Mouse (Mus musculus) myocyte (in vitro differentiated cells): Measurements from ENCODE around the gene Ntrk3. TPM values are rescaled to one million over a fixed set of nuclear protein-coding genes. Genes with fewer than 3 reads are reported as not detected.

Experiments
- H3K27me3 ChIP-seq: one replicate; pipeline ENCODE4 v1.6.1; 2011; ENCODE audit not compliant: control insufficient read depth, insufficient read depth, insufficient read length
- H3K36me3 ChIP-seq: one replicate; pipeline ENCODE4 v1.6.1; 2011; ENCODE audit not compliant: control insufficient read depth, insufficient read depth
- H3K4me2 ChIP-seq: one replicate; pipeline ENCODE4 v1.6.1; 2011; ENCODE audit warnings: low read depth, control low read depth
- H3K4me3 ChIP-seq: one replicate; pipeline ENCODE4 v1.5.1; 2011; ENCODE audit warnings: mild to moderate bottlenecking, control low read depth, moderate library complexity
- H3K79me2 ChIP-seq: one replicate; pipeline ENCODE4 v1.6.1; 2011; ENCODE audit not compliant: control insufficient read depth, insufficient read depth
- H3ac ChIP-seq: one replicate; pipeline ENCODE4 v1.6.1; 2011; ENCODE audit not compliant: control insufficient read depth, insufficient read length
- CEBPB ChIP-seq: IDR thresholded peaks from 2 replicates; pipeline ENCODE4 v1.6.1; 2011; ENCODE audit warnings: mild to moderate bottlenecking, moderate library complexity; ENCODE audit not compliant: poor library complexity, insufficient read depth, severe bottlenecking
- E2F4 ChIP-seq: IDR thresholded peaks from one replicate; pipeline ENCODE4 v1.6.1; 2011; ENCODE audit warnings: mild to moderate bottlenecking, control low read depth, moderate library complexity; ENCODE audit not compliant: insufficient read depth
- MAX ChIP-seq: IDR thresholded peaks from one replicate; pipeline ENCODE4 v1.6.1; 2011; ENCODE audit warnings: low read depth, mild to moderate bottlenecking, control low read depth
- MYOD1 ChIP-seq, 3 experiments: IDR thresholded peaks; one replicate each; pipeline ENCODE4 v1.6.1; 2011; ENCODE audit warnings: control low read depth in 2 of 3, low read depth in 2 of 3, mild to moderate bottlenecking in 2 of 3, moderate library complexity in 1 of 3; ENCODE audit not compliant: insufficient read length in 2 of 3, control insufficient read depth in 1 of 3
- MYOG ChIP-seq, 3 experiments: IDR thresholded peaks; one replicate each; pipeline ENCODE4 v1.6.1; 2011; ENCODE audit warnings: control low read depth in 2 of 3, low read depth in 2 of 3, mild to moderate bottlenecking in 2 of 3; ENCODE audit not compliant: insufficient read length in 2 of 3, control insufficient read depth in 1 of 3, insufficient read depth in 1 of 3
- POLR2A ChIP-seq: IDR thresholded peaks from one replicate; pipeline ENCODE4 v1.6.1; 2011; ENCODE audit warnings: low read depth, mild to moderate bottlenecking, control low read depth, moderate library complexity; ENCODE audit not compliant: insufficient read length
- POLR2AphosphoS2 ChIP-seq: IDR thresholded peaks from one replicate; pipeline ENCODE4 v1.6.1; 2011; ENCODE audit warnings: low read depth, control low read depth; ENCODE audit not compliant: insufficient read length
- REST ChIP-seq: IDR thresholded peaks from one replicate; pipeline ENCODE4 v1.6.1; 2011; ENCODE audit warnings: mild to moderate bottlenecking, control low read depth, moderate library complexity; ENCODE audit not compliant: insufficient read depth, insufficient read length
- SRF ChIP-seq: IDR thresholded peaks from one replicate; pipeline ENCODE4 v1.6.1; 2011; ENCODE audit warnings: low read depth; ENCODE audit not compliant: control insufficient read depth, insufficient read length
- TCF12 ChIP-seq: IDR thresholded peaks from one replicate; pipeline ENCODE4 v1.6.1; 2011; ENCODE audit warnings: mild to moderate bottlenecking, control low read depth; ENCODE audit not compliant: poor library complexity, insufficient read depth, severe bottlenecking
- TCF3 ChIP-seq: IDR thresholded peaks from one replicate; pipeline ENCODE4 v1.6.1; 2011; ENCODE audit warnings: low read depth, control low read depth; ENCODE audit not compliant: insufficient read length
- USF1 ChIP-seq: IDR thresholded peaks from one replicate; pipeline ENCODE4 v1.6.1; 2011; ENCODE audit warnings: low read depth, mild to moderate bottlenecking, control low read depth, moderate library complexity
- polyA plus RNA-seq: library from polyadenylated mRNA; unstranded; fragments of >200 nt; fragmentation: generic; extraction: Trizol; gene quantifications from one replicate; pipeline ENCODE4 v1.2.1, GENCODE M21; 2012; ENCODE audit warnings: missing spikeins

Ntrk3 gene
- polyA plus RNA-seq, 1 experiment = 0.17 TPM

GRCm38 (mm10) chr7:78579461-78580234 lies 158.2 kb downstream of the Ntrk3 start:
- Histone ChIP-seq H3K4me3 (no peak overlapping the region), H3K79me2 (no peaks in the 10 kb centered on the region), H3K36me3 (no peaks in the 10 kb centered on the region), H3ac (no peak overlapping the region), H3K4me2 (no peak overlapping the region), H3K27me3 (peaks cover 75% of the 10 kb centered on the region)
- TF ChIP-seq REST (no peak), CEBPB (no peak), SRF (no peak), USF1 (no peak), E2F4 (no peak), TCF3 (no peak), MYOG (IDR thresholded peaks at IDR 0.05; ENCODE audit: control insufficient read depth in 1 of 3, insufficient read depth in 1 of 3, insufficient read length in 2 of 3, low read depth in 2 of 3) (no peak)

GRCm38 (mm10) chr7:78578461-78579359 lies 159.1 kb downstream of the Ntrk3 start:
- no peaks in the 10 kb centered on the region for H3K36me3 ChIP-seq
- no peaks in the 10 kb centered on the region for H3K79me2 ChIP-seq
- TF ChIP-seq USF1 = no peak
- TF ChIP-seq CEBPB = no peak
- TF ChIP-seq REST = no peak
- TF ChIP-seq MAX = no peak
- TF ChIP-seq TCF12 = no peak
- TF ChIP-seq SRF = no peak
- TF ChIP-seq TCF3 = no peak
- no peak for TF ChIP-seq E2F4
- no peak for TF ChIP-seq MYOD1 (IDR thresholded peaks at IDR 0.05; ENCODE audit: control insufficient read depth in 1 of 3, insufficient read length in 2 of 3, low read depth in 2 of 3)
- peaks cover 73% of the 10 kb centered on the region for H3K27me3 ChIP-seq
- no peak overlapping the region for H3K4me3 ChIP-seq
- H3ac ChIP-seq = no peak overlapping the region
- no peak overlapping the region for H3K4me2 ChIP-seq

- no peak overlapping the region for H3ac ChIP-seq
- TF ChIP-seq SRF = no peak
- no peak for TF ChIP-seq MYOG (IDR thresholded peaks at IDR 0.05; ENCODE audit: control insufficient read depth in 1 of 3, insufficient read depth in 1 of 3, insufficient read length in 2 of 3, low read depth in 2 of 3)
- no peak for TF ChIP-seq E2F4
- TF ChIP-seq POLR2AphosphoS2 = no peak
- TF ChIP-seq CEBPB = no peak
- TF ChIP-seq POLR2A = no peak
- TF ChIP-seq USF1 = no peak
- H3K27me3 ChIP-seq = peaks cover 66% of the 10 kb centered on the region
- no peaks in the 10 kb centered on the region for H3K36me3 ChIP-seq
- H3K4me3 ChIP-seq = no peak overlapping the region
- H3K4me2 ChIP-seq = no peak overlapping the region
- no peaks in the 10 kb centered on the region for H3K79me2 ChIP-seq
These were observed 159.7 kb downstream of the Ntrk3 start for GRCm38 (mm10) chr7:78578111-78578460.

- Histone ChIP-seq H3K27me3 (peaks cover 66% of the 10 kb centered on the region), H3ac (no peak overlapping the region), H3K4me3 (no peak overlapping the region), H3K4me2 (no peak overlapping the region), H3K79me2 (no peaks in the 10 kb centered on the region), H3K36me3 (no peaks in the 10 kb centered on the region)
- no peak for TF ChIP-seq CEBPB
- no peak for TF ChIP-seq POLR2A
- TF ChIP-seq TCF3 = no peak
- TF ChIP-seq MYOG (IDR thresholded peaks at IDR 0.05; ENCODE audit: control insufficient read depth in 1 of 3, insufficient read depth in 1 of 3, insufficient read length in 2 of 3, low read depth in 2 of 3) = no peak
- no peak for TF ChIP-seq E2F4
- TF ChIP-seq MAX = no peak
- TF ChIP-seq REST = no peak
- no peak for TF ChIP-seq MYOD1 (IDR thresholded peaks at IDR 0.05; ENCODE audit: control insufficient read depth in 1 of 3, insufficient read length in 2 of 3, low read depth in 2 of 3)
- no peak for TF ChIP-seq TCF12
- TF ChIP-seq USF1 = no peak
- TF ChIP-seq SRF = no peak
- no peak for TF ChIP-seq POLR2AphosphoS2
These were observed 160.2 kb downstream of the Ntrk3 start for GRCm38 (mm10) chr7:78577462-78578110.
